Mouse (Mus musculus) thymus, adult 2 months (tissue): ENCODE data around the gene Atp2b2.

Experiments
- CTCF ChIP-seq: fragments of 200-500 bp; IDR thresholded peaks from 2 replicates; pipeline ENCODE4 v1.5.1; 2012; ENCODE audit warnings: mild to moderate bottlenecking, control low read depth, low read length, moderate library complexity, borderline replicate concordance; ENCODE audit not compliant: control insufficient read depth, poor library complexity, insufficient read depth; ENCODE audit errors: extremely low read depth
- POLR2A ChIP-seq: fragments of 200-500 bp; IDR thresholded peaks from 2 replicates; pipeline ENCODE4 v1.6.1; 2012; ENCODE audit warnings: mild to moderate bottlenecking, low read length, control low read depth, moderate library complexity; ENCODE audit not compliant: control insufficient read depth, poor library complexity, insufficient read depth; ENCODE audit errors: extremely low read depth

GRCm38 (mm10) chr6:114012834-114013233, 29.6 kb downstream of the Atp2b2 start:
- no peak for TF ChIP-seq POLR2A
- no peak for TF ChIP-seq CTCF
